Mouse (Mus musculus) lung, adult 2 months (tissue): Measurements from ENCODE around the gene Ggps1. TPM values are rescaled to one million over a fixed set of nuclear protein-coding genes. Genes with fewer than 3 reads are reported as not detected.

ENCODE experiments used
- DNase-seq: peaks from one replicate; pipeline ENCODE4 v3.0.0; 2022
- H3K4me1 ChIP-seq: fragments of 200-500 bp; 2 replicates; pipeline ENCODE4 v1.6.1; 2011; ENCODE audit warnings: low read length; ENCODE audit not compliant: control insufficient read depth, insufficient read depth
- H3K4me3 ChIP-seq: fragments of 200-500 bp; replicated peaks from 2 replicates; pipeline ENCODE3; 2011; ENCODE audit warnings: low read depth, mild to moderate bottlenecking, control low read depth, low read length; ENCODE audit errors: extremely low read depth
- CTCF ChIP-seq: fragments of 200-500 bp; IDR thresholded peaks from 2 replicates; pipeline ENCODE4 v1.5.1; 2011; ENCODE audit warnings: mild to moderate bottlenecking, low read length, control low read depth; ENCODE audit not compliant: insufficient read depth
- POLR2A ChIP-seq: fragments of 200-500 bp; IDR thresholded peaks from 2 replicates; pipeline ENCODE4 v1.6.1; 2011; ENCODE audit warnings: low read depth, mild to moderate bottlenecking, control low read depth, low read length, borderline replicate concordance; ENCODE audit errors: extremely low read depth
- WGBS: fragments of 180-500 bp; shearing (Covaris S2); methylation state at CpG from one replicate; pipeline ENCODE4 v1.1.7; 2018; 5-methylcytosine and 5-hydroxymethylcytosine counted together
- polyA plus RNA-seq: library from polyadenylated mRNA; depleted of rRNA; stranded (reverse); fragments of >200 nt; gene quantifications from 2 replicates; pipeline ENCODE4 v1.2.3, GENCODE M21; 2012

Gene Ggps1
- polyA plus RNA-seq, 1 experiment = 12.0 TPM

- DNase-seq = no peak
- no peak for TF ChIP-seq CTCF
- no peak for TF ChIP-seq POLR2A
- peaks cover 11% of the 10 kb centered on the region for H3K4me1 ChIP-seq
- WGBS = 4% methylated on average over 9 of the region's 9 CpGs
- peak overlapping the region; percentile 88 for H3K4me3 ChIP-seq
Observed at GRCm38 (mm10) chr13:14065028-14065380, 1.7 kb upstream of the Ggps1 start.

- peak overlapping the region; percentile 88 for H3K4me3 ChIP-seq
- H3K4me1 ChIP-seq = peaks cover 9% of the 10 kb centered on the region
- TF ChIP-seq POLR2A (no peak), CTCF (no peak)
- WGBS = 1% methylated on average over 58 of the region's 65 CpGs
- DNase-seq = peak; percentile 57
Observed at GRCm38 (mm10) chr13:14064341-14065027, 1.2 kb upstream of the Ggps1 start.

- Histone ChIP-seq H3K4me1 (peaks cover 9% of the 10 kb centered on the region), H3K4me3 (peak overlapping the region; percentile 88)
- DNase-seq = no peak
- WGBS = 2% methylated on average over 30 of the region's 31 CpGs
- TF ChIP-seq POLR2A = 0 out of 2 replicates have a peak, but pooled peaks have one; percentile 23
- no peak for TF ChIP-seq CTCF
Observed at GRCm38 (mm10) chr13:14063942-14064271, 619 bp upstream of the Ggps1 start.

- DNase-seq = no peak
- WGBS = 2% methylated on average over 11 of the region's 11 CpGs
- Histone ChIP-seq H3K4me3 (peak overlapping the region; percentile 86), H3K4me1 (peaks cover 6% of the 10 kb centered on the region)
- TF ChIP-seq CTCF = no peak
- TF ChIP-seq POLR2A = no peak
Observed at GRCm38 (mm10) chr13:14062209-14063012, 877 bp downstream of the Ggps1 start.

GRCm38 (mm10) chr13:14059582-14059981 is 3.7 kb downstream of the Ggps1 start:
- TF ChIP-seq CTCF (no peak), POLR2A (no peak)
- Histone ChIP-seq H3K4me3 (no peak overlapping the region), H3K4me1 (peaks cover 6% of the 10 kb centered on the region)
- no peak for DNase-seq

GRCm38 (mm10) chr13:14056801-14057200 is 6.5 kb downstream of the Ggps1 start:
- TF ChIP-seq POLR2A (no peak), CTCF (no peak)
- no peak for DNase-seq
- 80% methylated on average over 3 of the region's 3 CpGs for WGBS
- Histone ChIP-seq H3K4me1 (no peaks in the 10 kb centered on the region; the same call in none of the 2 replicates), H3K4me3 (no peak overlapping the region)

- H3K4me3 ChIP-seq = no peak overlapping the region
- TF ChIP-seq POLR2A (no peak), CTCF (no peak)
- DNase-seq = no peak
- H3K4me1 ChIP-seq = no peaks in the 10 kb centered on the region
- 76% methylated on average over 1 of the region's 1 CpGs for WGBS
Observed at GRCm38 (mm10) chr13:14049878-14050277, 13.4 kb downstream of the Ggps1 start.

- 68% methylated on average over 2 of the region's 2 CpGs for WGBS
- H3K4me3 ChIP-seq = no peak overlapping the region
- peaks cover 4% of the 10 kb centered on the region; the same call in 1 of the 2 replicates for H3K4me1 ChIP-seq
- no peak for TF ChIP-seq POLR2A
- no peak for TF ChIP-seq CTCF
- no peak for DNase-seq
Observed at GRCm38 (mm10) chr13:14044521-14044920, 18.8 kb downstream of the Ggps1 start.

GRCm38 (mm10) chr13:14043851-14044250 is 19.4 kb downstream of the Ggps1 start:
- DNase-seq = no peak
- Histone ChIP-seq H3K4me3 (no peak overlapping the region), H3K4me1 (peaks cover 4% of the 10 kb centered on the region; the same call in 1 of the 2 replicates)
- TF ChIP-seq POLR2A = no peak
- no peak for TF ChIP-seq CTCF

- Histone ChIP-seq H3K4me1 (peaks cover 4% of the 10 kb centered on the region), H3K4me3 (no peak overlapping the region)
- TF ChIP-seq POLR2A (no peak), CTCF (no peak)
- DNase-seq = no peak
- 16% methylated on average over 5 of the region's 5 CpGs for WGBS
Observed at GRCm38 (mm10) chr13:14040186-14040585, 23.1 kb downstream of the Ggps1 start.
